Mouse (Mus musculus) liver (tissue): ENCODE results near the gene Cplx3.
A peak's percentile ranks its signal among the peaks of the same experiment; 100 is the strongest.

Source experiments
- DNase-seq: peaks from one replicate; pipeline ENCODE4 v3.0.0-alpha.2; 2020; ENCODE audit warnings: mixed read lengths

Cplx3 gene

DNA sequence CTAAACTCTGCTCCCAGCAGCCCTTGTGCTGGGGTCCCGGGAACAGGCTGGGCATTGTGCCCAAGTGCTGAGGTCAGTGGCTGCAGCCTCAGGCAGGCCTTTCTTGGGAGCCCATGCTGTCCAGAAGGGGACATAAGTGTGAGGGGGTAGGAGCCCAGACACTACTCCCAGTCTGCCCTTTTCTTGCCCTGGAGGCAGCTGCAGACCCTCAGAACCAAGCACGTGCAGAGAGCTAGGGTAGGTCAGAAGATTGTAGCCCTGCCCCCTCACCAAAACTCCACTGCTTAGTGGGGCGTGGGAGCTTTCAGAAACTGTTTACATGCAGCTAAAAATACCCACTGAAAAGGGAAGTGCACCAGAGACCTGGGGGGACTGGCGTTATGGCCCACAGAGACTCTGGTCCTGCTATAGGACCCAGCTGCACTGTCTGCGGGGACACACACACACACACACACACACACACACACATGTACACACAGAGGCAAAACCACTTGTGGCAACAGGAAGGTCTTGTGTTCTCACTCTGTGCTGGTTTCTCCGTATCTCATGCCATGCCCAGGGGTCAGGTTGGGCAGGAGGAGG is 31.8 kb upstream of the Cplx3 start:
- DNase-seq: no peak

DNA sequence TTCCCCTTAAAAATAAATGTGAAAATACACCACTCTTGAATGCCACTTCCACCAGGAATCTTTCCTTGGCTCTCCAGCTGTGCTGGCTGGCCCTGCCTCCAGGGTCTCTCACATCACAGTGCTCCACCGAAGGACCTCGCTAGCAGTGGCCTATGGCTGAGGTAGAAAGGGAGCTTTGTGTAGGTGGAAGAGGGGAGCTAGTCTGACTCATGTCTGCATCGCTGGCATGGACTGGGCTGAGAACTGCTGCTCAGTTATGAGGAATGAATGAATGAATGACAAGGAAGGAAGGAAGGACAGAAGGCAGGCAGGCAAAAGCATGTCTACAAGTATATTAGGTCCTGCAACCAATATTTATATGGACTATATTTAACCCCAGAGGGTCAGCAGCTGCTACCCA is 31.2 kb upstream of the Cplx3 start:
- DNase-seq: no peak

DNA sequence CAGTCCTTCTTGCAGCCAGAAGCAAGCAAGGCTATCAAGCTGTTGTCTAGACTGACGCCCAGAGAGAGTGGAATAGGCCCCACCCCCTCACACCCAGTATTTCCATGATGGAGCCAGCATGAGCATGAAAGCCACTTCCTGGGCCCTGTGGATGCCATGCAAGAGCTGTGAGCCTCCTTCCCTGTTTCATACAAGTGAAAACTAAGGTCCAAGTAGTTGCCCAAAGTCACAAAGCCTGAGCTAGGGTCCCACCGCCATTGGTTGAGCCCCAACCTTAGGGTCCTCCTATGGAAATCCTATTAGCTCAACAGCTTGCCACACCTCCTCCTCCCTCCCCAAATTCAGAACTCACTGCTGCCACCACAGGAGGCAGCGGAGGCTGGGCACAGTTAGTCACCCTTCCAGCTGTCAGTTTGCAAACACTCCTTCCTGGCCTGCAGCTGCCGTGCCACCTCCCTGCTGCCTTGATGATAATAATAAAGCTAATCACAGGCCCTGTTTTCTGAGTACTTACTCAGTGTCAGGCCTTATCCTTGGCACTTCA is 27.5 kb upstream of the Cplx3 start:
- no peak for DNase-seq

DNA sequence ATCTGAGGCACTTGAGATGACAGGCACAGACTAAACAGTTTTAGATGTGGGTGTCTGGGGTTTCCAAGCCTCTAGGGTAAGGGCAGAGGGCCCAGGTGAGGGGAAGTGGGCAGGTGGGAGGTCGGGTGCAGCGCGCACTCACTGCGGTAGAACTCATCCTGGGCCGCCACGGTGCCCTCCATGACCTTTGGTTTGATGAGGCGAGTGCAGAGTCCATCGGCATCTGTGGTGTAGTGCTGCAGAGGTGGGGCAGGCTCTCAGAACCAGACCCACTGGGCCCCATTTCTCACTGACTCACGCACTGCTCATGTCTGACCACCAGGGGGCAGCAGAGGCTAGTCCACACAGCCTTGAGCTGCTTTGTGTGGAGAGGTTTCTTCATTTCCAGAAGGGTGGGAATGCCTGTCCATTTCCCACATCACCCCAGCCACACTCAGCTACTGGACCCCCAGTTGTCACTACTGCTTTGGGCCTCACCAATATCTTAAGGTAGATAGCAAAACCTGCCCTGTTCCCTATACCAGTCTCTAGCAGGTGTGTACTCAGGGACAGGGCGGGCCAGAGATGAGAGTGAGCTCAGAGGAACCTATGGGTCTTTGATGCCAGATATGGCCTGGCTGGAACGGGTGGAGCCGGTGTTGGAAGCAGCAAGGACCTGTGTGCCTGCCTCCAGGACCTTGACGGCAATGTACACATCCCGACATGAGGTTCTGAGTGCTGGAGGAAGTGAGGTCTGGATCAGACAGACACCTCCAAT is 23.2 kb upstream of the Cplx3 start:
- peak; percentile 81 for DNase-seq

DNA sequence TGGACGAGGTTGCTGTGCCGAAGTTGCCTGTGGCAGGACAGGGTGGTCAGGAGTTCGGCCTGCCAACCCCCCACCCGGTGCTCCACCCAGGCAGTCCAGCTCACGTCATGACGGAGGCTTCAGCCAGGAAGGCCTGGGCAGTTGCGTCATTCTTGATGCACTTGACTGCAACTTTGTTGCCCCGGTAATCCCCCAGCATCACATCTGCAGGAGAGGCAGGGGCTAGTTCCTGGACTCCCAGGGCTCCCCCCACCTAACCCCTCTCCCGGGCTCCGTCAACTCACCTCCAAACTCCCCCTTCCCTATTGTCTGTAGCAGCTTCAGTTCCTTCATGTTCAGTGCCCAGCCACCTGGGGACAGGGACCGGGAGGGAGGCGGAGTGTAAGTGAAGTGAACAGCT is 22.6 kb upstream of the Cplx3 start:
- DNase-seq: no peak

DNA sequence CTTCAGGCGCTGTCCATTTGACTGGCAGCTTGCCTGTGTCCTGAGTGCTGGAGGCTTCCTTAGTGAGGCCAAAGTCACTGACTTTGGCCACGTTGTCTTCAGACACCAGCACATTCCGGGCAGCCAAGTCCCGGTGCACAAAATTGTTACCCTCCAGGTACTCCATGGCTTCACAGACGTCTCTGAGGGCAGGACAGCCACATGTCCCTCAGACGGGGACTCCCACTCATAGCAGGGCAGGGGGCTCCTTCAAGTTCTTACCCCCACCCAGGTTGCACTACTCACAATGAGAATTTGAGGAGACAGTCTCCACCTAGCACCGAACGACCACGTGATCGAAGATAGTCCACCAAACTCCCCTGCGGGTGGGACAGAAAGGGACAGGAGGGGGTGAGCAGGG is 21.8 kb upstream of the Cplx3 start:
- no peak for DNase-seq

DNA sequence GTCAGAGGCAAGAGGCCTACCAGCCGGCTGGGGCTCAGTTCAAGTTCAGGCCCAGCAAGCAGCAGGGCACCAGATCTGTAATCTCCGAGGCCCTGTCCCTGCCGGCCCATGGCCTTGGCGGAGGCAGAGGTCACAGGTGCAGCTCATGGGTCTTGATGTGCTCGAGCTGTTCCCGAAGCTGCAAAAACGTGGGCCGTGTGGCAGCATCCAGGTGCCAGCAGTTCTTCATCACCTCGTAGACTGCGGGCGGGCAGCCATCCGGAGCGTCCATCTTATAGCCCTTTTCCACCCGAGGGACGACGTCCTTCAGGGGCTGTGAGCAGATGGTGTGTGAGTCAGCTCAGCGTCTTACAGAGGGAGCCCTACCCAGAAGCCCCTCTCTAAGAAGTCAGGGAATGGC is 21.1 kb upstream of the Cplx3 start:
- DNase-seq: no peak

DNA sequence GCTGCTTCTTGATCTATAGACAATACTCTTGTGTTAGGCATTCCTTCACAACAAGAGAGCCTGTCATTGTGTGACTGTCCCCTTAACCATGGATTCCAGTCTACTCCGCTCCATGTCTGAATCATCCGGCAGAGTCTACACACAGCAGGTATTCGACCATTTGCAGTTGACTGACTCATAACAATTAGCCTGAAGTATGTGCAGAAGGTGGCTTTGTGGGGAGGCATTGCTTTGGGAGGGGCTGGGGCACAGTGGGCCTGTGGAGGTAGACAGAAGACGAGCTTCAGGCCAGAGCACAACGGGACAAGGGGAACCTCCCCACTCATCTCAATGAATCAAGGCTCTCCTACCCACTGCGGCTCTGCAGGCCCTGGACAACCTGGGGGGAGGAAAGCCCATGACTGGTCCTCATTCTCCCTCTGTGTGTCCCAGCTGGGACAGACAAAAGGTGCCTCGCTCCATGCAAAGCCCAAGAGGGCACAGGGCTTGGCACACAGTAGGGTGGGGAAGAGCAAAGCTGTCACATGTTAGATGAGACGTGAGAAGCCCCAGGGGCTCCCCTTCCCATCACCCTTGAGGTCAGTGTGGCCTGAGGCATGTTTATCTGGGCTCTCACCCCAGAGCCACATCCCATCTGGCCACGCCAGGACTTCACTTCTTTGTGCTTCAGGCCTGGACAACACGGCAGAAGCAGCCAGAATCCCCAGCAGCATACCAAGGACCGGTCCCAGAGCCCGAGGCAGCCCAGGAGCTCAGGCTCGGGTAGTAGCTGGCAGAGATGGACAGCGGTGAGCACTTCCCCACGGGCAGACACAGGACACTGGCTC is 19.8 kb upstream of the Cplx3 start:
- DNase-seq: no peak

DNA sequence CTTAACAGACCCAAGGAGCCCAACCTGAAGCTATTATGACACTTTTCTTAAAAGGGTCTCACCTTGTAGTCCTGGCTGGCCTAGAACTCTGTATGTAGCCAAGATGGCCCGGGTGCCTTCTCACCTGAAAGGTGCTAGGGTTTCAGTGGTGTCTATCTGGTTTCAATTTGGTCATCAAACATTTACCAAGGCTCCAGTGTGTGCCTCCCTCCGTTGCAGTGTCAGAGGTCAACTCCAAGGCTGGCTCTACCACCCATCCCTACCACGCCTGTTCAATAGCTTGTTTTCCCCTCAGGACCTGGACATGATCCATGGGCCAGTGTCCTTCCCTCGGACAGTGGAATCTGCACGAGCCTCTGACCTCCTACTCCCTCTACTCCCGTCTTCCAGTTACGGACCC is 18.2 kb upstream of the Cplx3 start:
- DNase-seq: no peak

DNA sequence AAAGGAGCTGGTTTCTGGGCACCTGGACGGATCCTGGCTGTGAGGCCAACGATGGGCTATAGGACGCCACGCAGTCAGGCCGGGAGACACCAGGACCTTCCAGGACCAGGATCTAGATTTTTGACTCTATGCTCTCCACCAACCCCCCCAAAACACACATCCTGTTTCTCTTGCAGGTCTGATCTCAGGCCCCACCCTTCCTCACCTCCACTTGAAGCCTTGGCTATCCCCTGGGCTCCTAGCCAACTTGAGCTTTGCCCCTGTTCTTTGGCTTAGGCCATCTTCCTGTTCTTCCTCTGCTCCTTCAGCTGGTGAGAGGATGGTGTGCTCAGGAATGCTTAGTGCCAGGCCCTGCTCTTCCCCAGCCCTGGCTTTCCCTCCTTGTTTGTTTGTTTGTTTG is 14.6 kb upstream of the Cplx3 start, which contains the start of gene Lman1l:
TSS of gene Lman1l (minus strand) at position 101 of the 400 bp plus-strand sequence.
- no peak for DNase-seq

DNA sequence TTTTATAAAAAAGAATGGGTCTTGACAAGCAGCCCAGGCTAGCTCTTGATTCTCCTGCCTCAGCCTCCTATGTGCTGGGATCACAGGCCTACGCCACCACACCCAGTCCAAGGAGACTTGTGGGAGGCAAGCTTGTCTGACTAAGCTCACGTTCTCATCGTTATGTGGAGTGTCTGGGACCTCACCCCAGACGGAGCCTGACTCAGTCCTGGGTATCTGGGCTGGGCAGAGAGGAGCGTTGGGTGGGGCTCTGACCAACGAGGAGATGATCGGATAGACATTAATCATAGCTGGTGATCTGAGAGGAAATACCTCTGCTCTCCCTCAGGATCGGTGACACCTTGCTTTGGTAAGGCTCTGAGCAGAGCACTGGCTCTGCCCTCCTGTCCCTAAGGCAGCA is 12.8 kb upstream of the Cplx3 start:
- DNase-seq: no peak

DNA sequence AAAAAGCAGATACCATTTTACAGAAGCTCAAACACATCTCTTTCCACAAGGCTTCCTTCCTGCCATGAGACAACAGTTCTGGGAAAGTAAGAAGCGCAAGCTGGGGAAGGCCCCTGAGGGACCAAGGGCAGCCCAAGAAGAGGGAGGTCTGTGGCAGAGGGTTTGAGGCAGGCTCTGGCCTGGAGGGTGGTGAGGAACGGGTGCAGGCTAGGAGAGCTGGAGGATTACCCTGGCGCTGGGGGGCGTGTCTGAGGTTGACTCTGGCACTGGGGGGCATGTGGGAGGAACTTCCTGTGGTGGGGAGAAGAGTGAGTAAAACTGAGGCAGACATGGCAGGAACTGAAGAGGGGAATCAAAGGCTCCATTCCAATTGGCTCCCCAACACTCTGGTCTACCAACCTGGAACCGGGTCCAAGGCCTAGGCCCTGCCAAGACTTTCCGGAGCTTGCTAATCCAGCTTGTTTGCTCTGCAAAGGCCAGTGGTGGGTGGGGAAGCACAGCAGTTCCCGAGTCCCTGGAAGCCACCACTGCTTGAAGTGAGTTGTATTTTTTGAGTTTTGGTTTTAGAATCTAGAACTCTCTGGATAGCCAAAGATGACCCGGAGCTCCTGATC is 11.6 kb upstream of the Cplx3 start:
- no peak for DNase-seq

DNA sequence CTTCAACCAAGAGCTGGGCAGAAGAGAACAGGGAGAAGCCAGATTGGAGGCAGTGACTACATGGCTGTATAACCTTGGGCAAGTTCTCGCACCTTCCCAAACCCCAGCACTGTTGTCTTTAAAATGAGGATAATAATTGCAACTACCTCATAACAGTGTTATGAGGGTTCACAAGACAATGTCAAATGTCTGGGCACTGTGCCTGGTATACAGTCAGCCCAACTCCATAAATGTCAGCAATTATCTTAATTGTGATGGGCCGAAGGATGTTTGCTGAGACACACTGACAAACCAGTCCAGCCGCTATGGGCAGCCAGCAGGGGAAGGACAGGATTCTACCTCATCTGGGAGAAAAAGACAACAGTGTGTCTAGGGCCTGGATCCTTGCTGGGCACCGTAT is 8.7 kb upstream of the Cplx3 start:
- no peak for DNase-seq

DNA sequence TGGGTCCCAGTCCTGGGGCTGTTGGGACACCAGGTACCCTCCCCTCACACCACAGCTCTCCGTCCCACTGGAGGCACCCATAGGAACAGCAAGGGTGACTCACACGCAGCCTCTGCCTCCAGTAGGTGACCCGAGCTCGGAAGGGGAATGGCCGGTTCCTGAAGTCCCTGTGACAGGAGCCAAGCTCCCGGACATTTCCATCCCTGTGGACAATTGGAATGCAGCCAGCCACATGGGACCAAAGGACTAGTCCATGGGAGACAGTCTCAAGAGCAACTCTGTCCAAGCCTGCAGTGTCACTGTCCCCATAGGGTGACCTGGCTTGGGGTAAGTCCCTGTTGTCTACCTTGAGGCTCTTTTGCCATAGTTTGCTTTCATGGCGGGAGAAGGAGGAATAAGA is 7.9 kb upstream of the Cplx3 start:
- DNase-seq: no peak

DNA sequence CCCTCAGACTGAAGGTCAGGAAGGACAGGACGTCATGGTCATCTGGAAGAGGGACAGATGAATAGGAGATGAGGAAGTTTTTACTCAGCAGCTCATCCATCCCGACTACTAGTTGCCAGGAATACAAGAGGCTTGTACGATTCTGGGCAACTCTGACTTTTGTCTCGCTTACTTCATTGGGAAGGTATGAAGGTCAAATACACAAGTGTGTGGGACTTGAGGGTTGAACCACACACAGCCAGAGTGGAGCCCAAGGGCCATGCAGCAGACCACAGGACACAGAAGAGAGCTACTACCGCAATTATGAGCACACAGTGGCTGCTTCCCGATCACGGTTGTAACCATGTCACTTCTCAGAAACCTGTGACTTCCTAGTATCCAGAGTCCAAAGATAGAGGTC is 6.5 kb upstream of the Cplx3 start:
- no peak for DNase-seq

DNA sequence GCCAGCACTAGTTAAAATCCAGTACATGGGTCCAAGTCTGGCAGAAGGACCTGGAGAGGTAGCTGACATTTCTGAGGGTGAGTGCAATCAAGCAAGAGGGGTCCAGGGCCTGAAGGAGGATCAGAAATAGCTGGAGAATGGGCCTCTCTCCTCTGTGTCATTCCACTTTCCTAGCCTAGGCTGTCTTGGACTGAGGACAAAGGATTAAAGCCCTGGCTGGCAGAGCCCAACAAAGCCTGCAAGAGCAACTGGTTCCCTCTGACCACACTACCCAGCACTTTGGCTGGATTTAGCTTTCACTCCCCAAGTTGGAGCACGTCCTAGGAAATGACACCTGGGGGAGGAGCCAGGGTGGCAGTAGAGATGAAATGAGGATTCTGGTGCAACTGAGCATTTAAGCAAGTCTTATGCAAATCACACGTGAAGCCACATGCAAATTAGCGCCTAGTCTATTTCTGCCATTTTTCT is 4.3 kb upstream of the Cplx3 start:
- DNase-seq: no peak

DNA sequence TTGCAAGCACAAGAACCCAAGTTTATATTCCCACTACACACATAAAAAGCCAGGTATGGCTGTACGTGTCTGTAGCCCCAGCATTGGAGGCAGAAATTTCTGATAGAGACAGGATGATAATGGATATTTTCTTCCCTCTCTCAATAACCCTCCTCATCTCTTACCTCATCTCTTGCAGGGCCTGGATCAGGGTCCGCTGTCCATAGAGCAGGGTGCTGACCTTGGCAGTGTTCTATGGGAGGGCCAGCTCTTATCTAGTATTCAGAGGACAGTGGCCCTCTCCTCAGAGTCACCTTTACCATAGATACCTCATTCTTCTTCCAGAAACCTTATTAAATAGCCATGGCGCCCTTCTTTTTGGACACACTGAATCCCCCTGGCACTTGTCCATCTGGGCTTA is 3.7 kb upstream of the Cplx3 start:
- no peak for DNase-seq

DNA sequence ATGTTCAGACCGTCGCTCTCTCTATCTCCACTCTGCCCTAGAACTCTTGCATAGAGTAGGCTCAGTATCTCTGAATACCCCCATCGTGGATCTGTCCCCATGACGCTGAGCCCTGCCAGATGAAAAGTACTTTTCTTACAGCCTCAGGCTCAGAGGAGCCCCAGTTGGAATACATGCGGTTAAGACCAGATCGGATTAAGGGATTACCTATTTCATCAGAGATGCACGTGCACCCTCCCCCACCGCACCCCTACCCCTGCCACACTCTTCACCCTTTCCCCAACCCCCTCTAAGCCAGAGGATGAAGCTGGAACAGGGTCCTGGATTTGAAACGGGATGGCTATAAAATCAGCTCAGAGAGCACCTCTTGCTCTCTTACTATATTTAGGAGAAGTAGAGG is 578 bp downstream of the Cplx3 start:
- DNase-seq: no peak

DNA sequence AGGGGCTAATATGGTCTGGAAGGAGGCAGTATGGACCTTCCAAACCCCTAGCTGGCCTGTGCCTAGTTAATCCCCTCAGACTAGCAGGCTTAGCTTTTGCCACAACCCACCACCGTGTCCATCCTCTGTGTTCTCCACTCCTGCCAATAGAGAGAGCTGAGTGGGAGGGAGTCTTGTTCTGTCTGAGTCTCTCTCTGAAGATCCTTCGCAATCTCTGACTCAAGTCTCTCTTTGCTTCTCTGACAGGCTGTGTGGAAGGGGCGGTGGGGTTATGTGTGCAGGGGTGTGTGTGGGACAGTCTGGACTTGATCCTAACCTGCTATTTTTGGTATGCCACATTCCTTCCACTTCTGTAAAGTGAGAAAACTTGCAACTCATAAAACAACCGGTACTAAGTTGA is 1.2 kb downstream of the Cplx3 start:
- no peak for DNase-seq

DNA sequence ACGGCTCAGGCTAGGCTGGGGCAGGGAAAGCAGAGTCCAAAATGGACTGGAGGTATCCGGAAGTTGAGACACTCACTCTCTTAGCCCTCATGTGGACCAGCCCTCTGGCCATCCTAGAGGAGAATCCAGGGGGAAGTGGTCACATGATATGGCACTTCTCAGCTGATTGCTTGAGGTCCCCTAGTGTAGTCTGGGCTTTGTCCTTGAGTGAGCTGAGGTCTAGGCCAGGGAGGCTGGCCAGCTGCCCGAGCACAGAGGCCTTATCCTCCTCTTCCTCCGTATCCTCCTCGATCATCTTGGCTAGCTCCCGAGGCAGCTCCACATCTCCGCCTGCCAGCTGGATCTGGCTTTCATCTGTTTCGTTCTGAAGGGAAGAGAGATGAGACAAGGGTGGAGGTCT is 4.0 kb downstream of the Cplx3 start:
- no peak for DNase-seq

DNA sequence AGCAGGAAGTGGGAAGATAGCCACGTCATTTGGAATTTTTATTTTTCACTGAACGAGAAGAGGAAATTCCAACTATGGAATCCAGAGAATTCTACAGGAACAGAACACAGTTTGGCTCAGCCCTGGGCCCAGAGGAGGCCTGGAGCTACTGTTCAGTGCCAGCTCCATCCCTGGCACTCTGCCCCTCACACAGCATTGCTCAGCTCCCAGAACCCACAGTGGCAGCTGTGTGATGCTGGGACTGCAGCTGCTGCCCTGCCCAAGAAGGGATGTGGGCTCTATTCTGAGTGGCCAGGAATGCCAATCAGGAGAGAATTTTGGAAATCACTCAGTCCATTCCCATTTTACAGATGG is 4.8 kb downstream of the Cplx3 start:
- no peak for DNase-seq

DNA sequence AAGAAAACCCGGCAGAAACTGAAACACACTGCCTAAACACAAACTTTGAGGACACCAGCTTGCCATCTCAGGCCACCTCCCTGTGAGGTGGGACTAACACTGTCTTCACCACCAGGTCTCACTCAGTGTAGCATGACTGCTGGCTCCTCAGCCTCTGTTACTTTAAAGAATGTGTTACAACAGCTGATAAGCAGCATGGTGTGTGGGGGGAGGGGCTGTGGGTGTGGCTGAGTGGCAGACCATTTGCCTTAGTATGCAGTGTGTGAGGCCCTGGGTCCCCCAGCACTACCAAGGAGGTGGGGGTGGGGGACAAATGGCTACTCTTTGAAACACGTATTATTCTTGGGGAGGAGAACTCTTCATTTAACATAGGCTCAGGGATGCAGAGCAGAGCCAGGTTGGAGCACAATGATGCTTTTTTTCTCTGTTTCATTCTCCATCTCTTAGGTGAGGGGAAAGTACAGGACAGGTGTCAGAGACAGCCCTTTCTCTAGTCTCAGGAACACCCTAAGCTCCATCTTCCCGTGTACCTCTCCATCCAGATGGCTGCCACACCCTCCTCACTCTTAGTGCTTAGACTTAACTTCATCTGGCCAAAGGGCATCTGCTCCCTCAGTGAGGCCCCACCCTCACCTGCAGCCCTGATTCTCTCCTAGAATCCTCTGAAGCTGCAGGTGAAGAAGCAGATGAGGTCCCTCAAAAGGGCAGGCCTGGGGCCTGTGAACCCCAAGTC is 5.3 kb downstream of the Cplx3 start:
- peak; percentile 71 for DNase-seq
